Mouse (Mus musculus): ENCODE results near the gene Camk2d. TPM values are rescaled to one million over a fixed set of nuclear protein-coding genes. Genes with fewer than 3 reads are reported as not detected.

The Camk2d gene
- total and polyA plus RNA-seq, 3 experiments = 0.07 to 0.35 TPM; not detected in 1

DNA sequence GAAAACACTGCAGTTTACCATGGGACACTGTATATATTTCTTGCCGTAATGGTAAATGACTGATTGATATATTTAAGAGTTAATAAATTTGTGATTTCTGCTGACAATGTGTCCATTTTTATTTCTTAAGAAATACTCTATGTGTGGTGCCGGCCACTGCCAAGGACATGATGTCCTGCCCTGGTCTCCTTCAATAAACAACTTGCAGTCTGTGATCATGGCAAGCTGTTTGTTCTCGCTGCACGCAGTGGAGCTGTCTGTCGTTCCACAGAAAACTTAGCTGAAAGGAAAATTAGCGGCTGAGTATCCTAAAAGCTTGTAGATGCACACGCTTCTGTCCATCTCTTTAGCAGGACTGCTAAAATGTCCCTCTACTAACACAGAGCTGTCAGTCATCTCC, 248.7 kb downstream of the Camk2d start:
- TF ChIP-seq CHD2 (IDR thresholded peaks at IDR 0.05; ENCODE audit: low read length) (no peak), MYC (IDR thresholded peaks at IDR 0.05; ENCODE audit: low read depth, low read length) (no peak), TAL1 (IDR thresholded peaks at IDR 0.05; ENCODE audit: low read length) (no peak), CTCF (IDR thresholded peaks at IDR 0.05 in 2 of 3, conservative IDR thresholded peaks at IDR 0.05 in 1 of 3; ENCODE audit: control insufficient read depth in 1 of 3, insufficient read depth in 1 of 3, low read depth in 2 of 3, low read length in 3 of 3, poor library complexity in 1 of 3, severe bottlenecking in 1 of 3) (no peak), NRF1 (IDR thresholded peaks at IDR 0.05; ENCODE audit: insufficient read depth, low read depth, low read length, poor library complexity, severe bottlenecking) (no peak), POLR2AphosphoS2 (IDR thresholded peaks at IDR 0.05; ENCODE audit: low read length) (no peak), UBTF (IDR thresholded peaks at IDR 0.05; ENCODE audit: borderline replicate concordance, insufficient read depth, low read depth, low read length) (no peak), USF2 (IDR thresholded peaks at IDR 0.05; ENCODE audit: borderline replicate concordance in 1 of 2, insufficient read depth in 1 of 2, low read depth in 1 of 2, low read length in 2 of 2) (no peak), SIN3A (IDR thresholded peaks at IDR 0.05; ENCODE audit: low read length) (no peak), TCF12 (IDR thresholded peaks at IDR 0.05; ENCODE audit: low read depth, low read length) (no peak), RAD21 (IDR thresholded peaks at IDR 0.05; ENCODE audit: low read depth, low read length) (no peak), MEF2A (IDR thresholded peaks at IDR 0.05; ENCODE audit: extremely low read depth, insufficient replicate concordance, low read depth, low read length, poor library complexity, severe bottlenecking) (no peak), ZC3H11A (IDR thresholded peaks at IDR 0.05; ENCODE audit: low read depth, low read length) (no peak), EP300 (IDR thresholded peaks at IDR 0.05; ENCODE audit: low read depth in 1 of 2, low read length in 2 of 2) (no peak), MAZ (IDR thresholded peaks at IDR 0.05; ENCODE audit: low read depth, low read length) (no peak), ELF1 (IDR thresholded peaks at IDR 0.05; ENCODE audit: low read depth, low read length) (no peak), MAX (IDR thresholded peaks at IDR 0.05; ENCODE audit: low read length) (no peak)
- no peaks in the 10 kb centered on the region for H3K4me1 ChIP-seq (ENCODE audit: control insufficient read depth in 1 of 2, insufficient read depth in 2 of 2, low read length in 2 of 2)
- H3K36me3 ChIP-seq (ENCODE audit: control insufficient read depth in 1 of 2, insufficient read depth in 2 of 2, low read length in 2 of 2) = no peaks in the 10 kb centered on the region
- H3K9ac ChIP-seq (ENCODE audit: control insufficient read depth, low read depth, low read length, poor library complexity, severe bottlenecking) = no peak overlapping the region
- no peak overlapping the region for H3K27ac ChIP-seq (ENCODE audit: control insufficient read depth, low read depth, low read length)
- no peaks in the 10 kb centered on the region for H3K27me3 ChIP-seq (ENCODE audit: control insufficient read depth in 1 of 2, insufficient read depth in 2 of 2, low read length in 2 of 2)
- H3K79me2 ChIP-seq (ENCODE audit: control insufficient read depth, insufficient read depth, low read length, poor library complexity) = no peaks in the 10 kb centered on the region
- no peak for DNase-seq (ENCODE audit: low read depth, low spot score)
- H3K9me3 ChIP-seq (replicated peaks; ENCODE audit: insufficient read depth, low read length) = no peaks in the 10 kb centered on the region
- H3K4me3 ChIP-seq (ENCODE audit: control insufficient read depth in 1 of 2, insufficient read depth in 1 of 2, low read depth in 2 of 2, low read length in 2 of 2) = no peak overlapping the region

DNA sequence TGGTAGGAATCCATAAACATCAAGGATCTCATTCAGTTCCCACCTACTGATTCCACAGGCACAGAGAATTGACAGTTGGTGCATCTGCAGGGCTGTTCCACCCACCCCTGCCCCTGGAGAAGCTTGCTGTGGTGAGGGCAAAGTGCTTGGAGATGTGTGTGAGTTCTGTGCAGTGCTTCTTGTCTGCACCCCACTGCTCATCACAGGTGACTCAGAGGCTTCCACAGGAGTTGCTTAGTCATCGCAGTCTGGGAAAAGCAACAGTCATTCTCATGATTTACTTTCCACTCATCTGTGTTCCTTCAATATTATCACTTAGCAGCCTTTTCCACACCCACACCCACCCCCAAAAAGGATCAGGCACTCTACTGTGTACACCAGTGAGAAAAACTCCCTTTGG, 252.0 kb downstream of the Camk2d start:
- Histone ChIP-seq H3K27ac (ENCODE audit: control insufficient read depth, low read depth, low read length) (no peak overlapping the region), H3K36me3 (ENCODE audit: control insufficient read depth in 1 of 2, insufficient read depth in 2 of 2, low read length in 2 of 2) (no peaks in the 10 kb centered on the region)
- TF ChIP-seq CHD2 (IDR thresholded peaks at IDR 0.05; ENCODE audit: low read length) = no peak
- TF ChIP-seq TCF12 (IDR thresholded peaks at IDR 0.05; ENCODE audit: low read depth, low read length) = no peak
- no peak for TF ChIP-seq USF2 (IDR thresholded peaks at IDR 0.05; ENCODE audit: borderline replicate concordance in 1 of 2, insufficient read depth in 1 of 2, low read depth in 1 of 2, low read length in 2 of 2)

More for the DNA sequence above, 252.0 kb downstream of the Camk2d start:
- Histone ChIP-seq H3K79me2 (ENCODE audit: control insufficient read depth, insufficient read depth, low read length, poor library complexity) (no peaks in the 10 kb centered on the region), H3K9ac (ENCODE audit: control insufficient read depth, low read depth, low read length, poor library complexity, severe bottlenecking) (no peak overlapping the region), H3K9me3 (replicated peaks; ENCODE audit: insufficient read depth, low read length) (no peaks in the 10 kb centered on the region), H3K27me3 (ENCODE audit: control insufficient read depth in 1 of 2, insufficient read depth in 2 of 2, low read length in 2 of 2) (no peaks in the 10 kb centered on the region), H3K4me3 (ENCODE audit: control insufficient read depth in 1 of 2, insufficient read depth in 1 of 2, low read depth in 2 of 2, low read length in 2 of 2) (no peak overlapping the region), H3K4me1 (ENCODE audit: control insufficient read depth in 1 of 2, insufficient read depth in 2 of 2, low read length in 2 of 2) (no peaks in the 10 kb centered on the region)
- no peak for DNase-seq (ENCODE audit: low read depth, low spot score)

Data from MEL (cell line).